Comparison of ENCODE assay signal across 11 mouse cellular contexts in the genomic region with DNA sequence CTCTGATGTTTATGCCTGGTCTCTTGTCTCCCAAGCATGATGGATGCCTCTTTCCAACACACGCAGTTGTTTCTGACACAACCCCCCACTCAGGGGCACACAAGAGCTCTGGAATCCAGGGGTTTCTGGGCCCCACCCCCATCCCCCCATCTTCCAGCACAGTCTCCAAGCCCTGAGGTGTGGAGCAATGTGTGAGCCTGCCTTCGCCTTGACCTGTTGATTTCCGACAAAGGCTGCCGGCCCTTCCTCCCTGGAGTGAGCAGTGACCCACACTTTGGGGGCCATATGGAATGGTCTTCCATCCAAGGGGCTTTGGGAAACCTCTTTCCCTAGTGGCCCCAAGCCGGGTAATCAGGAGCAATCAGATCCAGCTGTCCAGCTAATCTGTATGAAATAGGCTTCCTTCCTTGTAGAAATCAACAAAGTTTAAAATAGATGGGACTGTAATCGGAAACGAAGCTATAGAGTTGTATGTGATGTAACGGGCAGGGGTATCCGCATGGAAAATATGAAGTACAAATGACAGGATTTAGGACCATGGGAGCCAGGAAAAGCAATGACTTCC. TPM values are rescaled to one million over a fixed set of nuclear protein-coding genes. Genes with fewer than 3 reads are reported as not detected.
DNase-seq lines count a peak whose midpoint lies in the region; ATAC-seq and TF ChIP-seq lines count a peak whose summit lies in the region.
"Had no signal": no experiment of that assay in that cellular context is flagged by ENCODE, and none has a peak within 500 bp of the region (broad histone marks: within the 10 kb centered on the region; RNA-seq: fewer than 3 reads in every experiment).

No protein-coding gene starts in this region.

- peak in 1 of 2 experiments; percentile 31; a peak in 1 of 4 replicates for TF ChIP-seq EP300 in MEL (IDR thresholded peaks at IDR 0.05; ENCODE audit: low read depth in 1 of 2, low read length in 2 of 2)

- no peak for TF ChIP-seq POLR2A in MEL (IDR thresholded peaks at IDR 0.05; ENCODE audit: control insufficient read depth in 1 of 2, insufficient read depth in 1 of 2, low read depth in 1 of 2, low read length in 2 of 2, poor library complexity in 1 of 2)

- ATAC-seq in heart, embryonic 15.5 days (replicated peaks; ENCODE audit: insufficient number of reproducible peaks, insufficient read depth, low FRiP score, low read depth) = peak; percentile 20; the same call in 1 of the 2 replicates
- peak; percentile 60; the same call in 1 of the 2 replicates for ATAC-seq in embryonic facial prominence, embryonic 14.5 days (ENCODE audit: low read depth)

- no peaks in the 10 kb centered on the region for H3K27me3 ChIP-seq in heart, embryonic 15.5 days
- no peaks in the 10 kb centered on the region for H3K27me3 ChIP-seq in MEL (ENCODE audit: control insufficient read depth in 1 of 2, insufficient read depth in 2 of 2, low read length in 2 of 2)
- no peaks in the 10 kb centered on the region for H3K27me3 ChIP-seq in embryonic facial prominence, embryonic 14.5 days (replicated peaks; ENCODE audit: control insufficient read depth, insufficient read depth, low read length)
- H3K27me3 ChIP-seq: neural tube, embryonic 15.5 days had no signal

- H3K27ac ChIP-seq in heart, embryonic 15.5 days = peak overlapping the region; percentile 68
- peak overlapping the region; percentile 82 for H3K27ac ChIP-seq in left cerebral cortex, adult 2 months
- H3K27ac ChIP-seq in MEL (ENCODE audit: control insufficient read depth, low read depth, low read length) = peak overlapping the region; percentile 69
- peak overlapping the region; percentile 58; the same call in 1 of the 2 replicates for H3K27ac ChIP-seq in embryonic facial prominence, embryonic 14.5 days (replicated peaks; ENCODE audit: low read depth, low read length)
- H3K27ac ChIP-seq: neural tube, embryonic 15.5 days had no signal

- no peak overlapping the region for H3K4me2 ChIP-seq in heart, embryonic 15.5 days
- peak overlapping the region; percentile 20; the same call in 1 of the 2 replicates for H3K4me2 ChIP-seq in embryonic facial prominence, embryonic 14.5 days (ENCODE audit: low read depth, low read length)
- H3K4me2 ChIP-seq: neural tube, embryonic 15.5 days had no signal

- WGBS in heart, embryonic 15.5 days = 68% methylated on average over 9 of the region's 9 CpGs
- WGBS in embryonic facial prominence, embryonic 14.5 days = 31% methylated on average over 9 of the region's 9 CpGs

- H3K79me2 ChIP-seq in MEL (ENCODE audit: control insufficient read depth, insufficient read depth, low read length, poor library complexity) = peaks cover 16% of the 10 kb centered on the region

- H3K36me3 ChIP-seq in heart, embryonic 15.5 days = no peaks in the 10 kb centered on the region
- H3K36me3 ChIP-seq in MEL (ENCODE audit: control insufficient read depth in 1 of 2, insufficient read depth in 2 of 2, low read length in 2 of 2) = peaks cover 0 to 35% of the 10 kb centered on the region in 2 experiments; a peak in 2 of 4 replicates
- H3K36me3 ChIP-seq in embryonic facial prominence, embryonic 14.5 days (ENCODE audit: control insufficient read depth, insufficient read depth, low read length) = no peaks in the 10 kb centered on the region
- H3K36me3 ChIP-seq: neural tube, embryonic 15.5 days had no signal

- intact Hi-C loops in heart, postnatal 36 days (cut with DNase I) = no loop called here
- intact Hi-C loops in left cerebral cortex, adult 2 months (cut with DNase I) = no loop called here

- no peaks in the 10 kb centered on the region for H3K9me3 ChIP-seq in heart, embryonic 15.5 days (replicated peaks)
- no peaks in the 10 kb centered on the region for H3K9me3 ChIP-seq in MEL (replicated peaks; ENCODE audit: insufficient read depth, low read length)
- no peaks in the 10 kb centered on the region for H3K9me3 ChIP-seq in embryonic facial prominence, embryonic 14.5 days (ENCODE audit: control insufficient read depth, low read length)
- H3K9me3 ChIP-seq: neural tube, embryonic 15.5 days had no signal

- H3K4me1 ChIP-seq in heart, embryonic 15.5 days (replicated peaks) = peaks cover 21% of the 10 kb centered on the region
- peaks cover 14 to 50% of the 10 kb centered on the region in 2 experiments for H3K4me1 ChIP-seq in MEL (ENCODE audit: control insufficient read depth in 1 of 2, insufficient read depth in 2 of 2, low read length in 2 of 2)
- H3K4me1 ChIP-seq in embryonic facial prominence, embryonic 14.5 days (ENCODE audit: control insufficient read depth, insufficient read depth, low read length) = peaks cover 20% of the 10 kb centered on the region
- H3K4me1 ChIP-seq: neural tube, embryonic 15.5 days had no signal

- TF ChIP-seq CTCF in left cerebral cortex, adult 2 months (IDR thresholded peaks at IDR 0.05) = no peak
- no peak for TF ChIP-seq CTCF in MEL (IDR thresholded peaks at IDR 0.05 in 2 of 3, conservative IDR thresholded peaks at IDR 0.05 in 1 of 3; ENCODE audit: control insufficient read depth in 1 of 3, insufficient read depth in 1 of 3, low read depth in 2 of 3, low read length in 3 of 3, poor library complexity in 1 of 3, severe bottlenecking in 1 of 3)

- no peak overlapping the region for H3K9ac ChIP-seq in heart, embryonic 15.5 days
- H3K9ac ChIP-seq in MEL (ENCODE audit: control insufficient read depth, low read depth, low read length, poor library complexity, severe bottlenecking) = peak overlapping the region; percentile 84
- no peak overlapping the region for H3K9ac ChIP-seq in embryonic facial prominence, embryonic 14.5 days (ENCODE audit: low read depth, low read length)
- H3K9ac ChIP-seq: neural tube, embryonic 15.5 days had no signal

- DNase-seq in heart, postnatal 36 days = no peak
- peak in 1 of 2 experiments; percentile 25 for DNase-seq in left cerebral cortex, adult 2 months (ENCODE audit: extremely low spot score in 1 of 2, low spot score in 2 of 2)
- DNase-seq in left cerebral cortex, adult 9 months (ENCODE audit: low spot score in 2 of 2) = no peak
- DNase-seq in MEL (ENCODE audit: low read depth, low spot score) = peak; percentile 41
- DNase-seq in embryonic facial prominence, embryonic 14.5 days (ENCODE audit: low spot score) = peak; percentile 75
- no peak for DNase-seq in retina, embryonic 14.5 days (ENCODE audit: low spot score)
- DNase-seq: cerebellum, adult 18-20 months; midbrain, embryonic 14.5 days had no signal

- no peak overlapping the region for H3K4me3 ChIP-seq in heart, embryonic 15.5 days
- peak overlapping the region; percentile 53 for H3K4me3 ChIP-seq in left cerebral cortex, adult 2 months
- H3K4me3 ChIP-seq in MEL (ENCODE audit: control insufficient read depth in 1 of 2, insufficient read depth in 1 of 2, low read depth in 2 of 2, low read length in 2 of 2) = peak overlapping the region; percentile 73 to 90
- no peak overlapping the region for H3K4me3 ChIP-seq in embryonic facial prominence, embryonic 14.5 days (ENCODE audit: low read depth, low read length)
- H3K4me3 ChIP-seq: heart, adult 2 months; neural tube, embryonic 15.5 days had no signal

- TF ChIP-seq RAD21 in MEL (IDR thresholded peaks at IDR 0.05; ENCODE audit: low read depth, low read length) = no peak

TF ChIP-seq in MEL, 35 proteins besides CTCF, POLR2A, EP300 and RAD21:
- TF ChIP-seq GATA1 (IDR thresholded peaks at IDR 0.05; ENCODE audit: low read depth, low read length) (peak; percentile 42; the same call in 1 of the 2 replicates), MAFK (IDR thresholded peaks at IDR 0.05; ENCODE audit: borderline replicate concordance, low read depth, low read length) (no peak), ETS1 (IDR thresholded peaks at IDR 0.05; ENCODE audit: low read depth, low read length) (peak; percentile 60), CHD2 (IDR thresholded peaks at IDR 0.05; ENCODE audit: low read length) (peak; percentile 13; the same call in 1 of the 2 replicates), TCF12 (IDR thresholded peaks at IDR 0.05; ENCODE audit: low read depth, low read length) (peak; percentile 22; the same call in 1 of the 2 replicates)

RNA-seq across cellular contexts. Expression of a gene that starts 44.2 kb away (rescaled TPM):
- 0.01 TPM in 1 of 2 replicates, not detected in the other for polyA plus RNA-seq in heart, embryonic 15.5 days (2015; fragmentation: Nextera tagmentation; extraction: Ambion mirVana)
- total RNA-seq in heart, postnatal 36 days (2021) = under 1 TPM; 0.08 TPM
- total RNA-seq in left cerebral cortex, adult 2 months (2021) = 10 to 100 TPM; 16.8 to 20.6 TPM
- total RNA-seq in MEL (2012; rRNA removed) = 1.4 and 2.3 TPM in 2 replicates
- polyA plus RNA-seq in MEL (2012; ENCODE audit: insufficient read depth in 1 of 2, insufficient read length in 2 of 2, low read depth in 1 of 2, low replicate concordance in 2 of 2, missing spikeins in 1 of 2) = 1 to 10 TPM in 1 of 2 experiments, not detected in 1; 4.1 TPM
- polyA plus RNA-seq in embryonic facial prominence, embryonic 14.5 days (2014; fragmentation: Nextera tagmentation; extraction: Ambion mirVana) = not detected in 2 replicates
- polyA plus RNA-seq: midbrain, embryonic 14.5 days had no signal

Comparison
In these comparisons a context has a peak if more than half of its experiments do, and no peak if none do; other contexts are left out.
1. H3K4me3 ChIP-seq: peak in left cerebral cortex, adult 2 months (single experiment) and MEL (2 of 2); none in heart, embryonic 15.5 days (single experiment) and embryonic facial prominence, embryonic 14.5 days (single experiment).
2. DNase-seq: peak in MEL (single experiment) and embryonic facial prominence, embryonic 14.5 days (single experiment); none in heart, postnatal 36 days (0 of 2), left cerebral cortex, adult 9 months (0 of 2) and retina, embryonic 14.5 days (single experiment).
3. Peak in every context shown above with its lines, with median percentiles within 50 percentile points of each other: H3K27ac ChIP-seq.